Mouse (Mus musculus): ENCODE data around the gene Olfr1284. TPM values are rescaled to one million over a fixed set of nuclear protein-coding genes. Genes with fewer than 3 reads are reported as not detected.
"Not testable (repeated sequence)": the region's sequence is repeated elsewhere in the genome, so short reads cannot be mapped to it uniquely, and the experiment has no call there.

Olfr1284 gene
- not detected in 2 replicates for polyA plus RNA-seq (2014; fragmentation: Nextera tagmentation; extraction: Ambion mirVana)

DNA sequence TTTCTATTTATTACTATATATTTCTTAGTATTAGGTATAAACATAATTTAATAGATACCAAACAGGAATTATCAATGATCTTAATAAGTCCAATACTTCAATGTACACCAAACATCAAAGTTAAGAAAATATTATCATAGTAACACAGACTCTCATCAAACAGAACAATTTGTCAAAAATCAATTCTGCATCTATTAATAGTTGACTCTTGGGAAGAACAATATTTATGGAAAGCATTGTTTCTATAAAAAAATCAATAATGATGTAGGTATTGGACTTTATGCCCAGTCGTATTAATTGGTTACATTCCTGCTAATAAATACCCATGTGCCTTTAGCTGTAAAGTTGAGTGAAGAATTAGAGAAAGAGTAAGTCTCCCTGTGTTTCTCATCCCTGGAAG is at the start of gene Olfr1284:
Gene Olfr1284 (plus strand): TSS at position 301 of the 400 bp plus-strand sequence.
- H3K9ac ChIP-seq (ENCODE audit: low read length): no peak within 1 kb of the TSS
- no peak for ATAC-seq (ENCODE audit: insufficient read depth, low FRiP score, low TSS enrichment)
- 81% methylated on average over 1 of the region's 1 CpGs for WGBS

DNA sequence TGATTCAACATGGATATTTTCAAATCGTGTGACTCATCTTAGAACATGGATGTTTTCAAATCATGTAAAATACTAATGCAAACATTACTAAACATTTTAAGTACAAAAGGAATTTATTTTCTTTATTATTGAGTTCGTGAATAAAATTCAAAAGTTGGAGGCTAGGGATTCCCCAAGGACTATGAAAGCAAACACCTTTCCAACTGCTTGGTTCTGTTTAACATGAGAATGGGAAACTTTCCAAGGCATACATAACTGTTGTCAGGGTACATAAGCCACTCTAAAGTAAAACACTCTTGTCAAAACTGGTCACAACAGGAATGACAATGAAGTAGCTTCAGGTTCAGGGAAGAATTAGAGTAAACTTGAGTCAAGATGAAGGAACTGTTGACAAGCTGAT is 49.1 kb upstream of the Olfr1284 start, which contains the start of gene Olfr1281:
Gene Olfr1281 (plus strand): TSS at position 301 of the 400 bp plus-strand sequence.
- no peaks in the 10 kb centered on the region for H3K36me3 ChIP-seq (ENCODE audit: control insufficient read depth, insufficient read depth, low read length)
- WGBS: 88% methylated on average over 2 of the region's 2 CpGs
- no peak for DNase-seq (ENCODE audit: low spot score)

More for the DNA sequence above, at the start of gene Olfr1284:
- no peak within 1 kb of the TSS for H3K4me3 ChIP-seq (ENCODE audit: low read depth, low read length)
- H3K4me1 ChIP-seq (ENCODE audit: control insufficient read depth, insufficient read depth, low read length): no peaks in the 10 kb centered on the region
- no peaks in the 10 kb centered on the region for H3K9me3 ChIP-seq (ENCODE audit: control insufficient read depth, low read length)
- no peak within 1 kb of the TSS for H3K4me2 ChIP-seq (ENCODE audit: low read depth)
- DNase-seq (ENCODE audit: low spot score): no peak
- no peaks in the 10 kb centered on the region for H3K27me3 ChIP-seq (ENCODE audit: control insufficient read depth, insufficient read depth, low read length)
- no peaks in the 10 kb centered on the region for H3K36me3 ChIP-seq (ENCODE audit: control insufficient read depth, insufficient read depth, low read length)
- no peak within 1 kb of the TSS for H3K27ac ChIP-seq (ENCODE audit: low read depth, low read length)

DNA sequence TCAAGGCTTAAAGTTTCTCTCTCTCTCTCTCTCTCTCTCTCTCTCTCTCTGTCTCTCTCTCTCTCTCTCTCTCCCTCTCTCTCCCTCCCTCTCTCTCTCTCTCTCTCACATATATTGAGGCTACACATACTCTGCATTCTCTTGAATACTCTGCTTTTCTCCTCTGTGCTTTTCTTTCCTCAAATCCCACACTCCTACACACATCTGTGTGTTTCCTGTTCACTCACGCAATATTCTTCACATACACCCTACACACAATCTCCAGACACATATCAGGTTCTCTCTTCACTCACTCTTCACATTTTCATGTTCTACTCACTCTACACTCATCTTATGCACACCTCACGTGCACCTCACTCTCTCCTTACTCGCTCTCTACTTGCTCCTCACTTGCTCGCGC is 41.6 kb upstream of the Olfr1284 start:
- not testable (repeated sequence) for H3K36me3 ChIP-seq (ENCODE audit: control insufficient read depth, insufficient read depth, low read length); H3K4me2 ChIP-seq (ENCODE audit: low read depth); H3K4me3 ChIP-seq (ENCODE audit: low read depth, low read length); H3K4me1 ChIP-seq (ENCODE audit: control insufficient read depth, insufficient read depth, low read length); H3K27me3 ChIP-seq (ENCODE audit: control insufficient read depth, insufficient read depth, low read length); H3K9ac ChIP-seq (ENCODE audit: low read length); DNase-seq (ENCODE audit: low spot score); H3K27ac ChIP-seq (ENCODE audit: low read depth, low read length); H3K9me3 ChIP-seq (ENCODE audit: control insufficient read depth, low read length); ATAC-seq (ENCODE audit: insufficient read depth, low FRiP score, low TSS enrichment)
- 91% methylated on average over 5 of the region's 5 CpGs for whole genome bisulfite sequencing

More for the DNA sequence above, 49.1 kb upstream of the Olfr1284 start, which contains the start of gene Olfr1281:
- Histone ChIP-seq H3K27me3 (ENCODE audit: control insufficient read depth, insufficient read depth, low read length) (no peaks in the 10 kb centered on the region), H3K27ac (ENCODE audit: low read depth, low read length) (no peak within 1 kb of the TSS), H3K9ac (ENCODE audit: low read length) (no peak within 1 kb of the TSS), H3K9me3 (ENCODE audit: control insufficient read depth, low read length) (no peaks in the 10 kb centered on the region), H3K4me2 (ENCODE audit: low read depth) (no peak within 1 kb of the TSS), H3K4me1 (ENCODE audit: control insufficient read depth, insufficient read depth, low read length) (no peaks in the 10 kb centered on the region), H3K4me3 (ENCODE audit: low read depth, low read length) (no peak within 1 kb of the TSS)
- ATAC-seq (ENCODE audit: insufficient read depth, low FRiP score, low TSS enrichment): no peak

DNA sequence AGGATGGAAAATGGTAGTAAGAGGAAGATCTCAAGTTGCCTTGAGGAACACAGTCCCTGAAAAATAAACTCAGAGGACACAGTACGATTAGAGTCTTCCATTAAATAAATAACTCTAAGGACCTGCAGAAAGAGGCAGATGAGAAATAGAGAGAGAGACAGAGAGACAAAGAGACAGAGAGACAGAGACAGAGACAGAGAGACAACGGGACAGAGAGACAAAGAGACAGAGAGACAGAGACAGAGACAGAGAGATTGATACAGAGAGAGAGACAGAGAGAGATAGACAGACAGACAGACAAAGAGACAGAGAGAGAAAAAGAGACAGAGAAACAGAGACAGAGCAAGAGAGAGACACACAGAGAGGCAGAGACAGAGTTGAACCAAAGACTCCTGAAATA is 39.3 kb upstream of the Olfr1284 start, which contains the start of gene Olfr1282:
Gene Olfr1282 (minus strand): TSS at position 101 of the 400 bp plus-strand sequence.
- Histone ChIP-seq H3K4me3 (ENCODE audit: low read depth, low read length) (no peak within 1 kb of the TSS), H3K27ac (ENCODE audit: low read depth, low read length) (no peak within 1 kb of the TSS), H3K4me1 (ENCODE audit: control insufficient read depth, insufficient read depth, low read length) (no peaks in the 10 kb centered on the region), H3K36me3 (ENCODE audit: control insufficient read depth, insufficient read depth, low read length) (no peaks in the 10 kb centered on the region), H3K9ac (ENCODE audit: low read length) (no peak within 1 kb of the TSS), H3K27me3 (ENCODE audit: control insufficient read depth, insufficient read depth, low read length) (no peaks in the 10 kb centered on the region), H3K9me3 (ENCODE audit: control insufficient read depth, low read length) (no peaks in the 10 kb centered on the region), H3K4me2 (ENCODE audit: low read depth) (no peak within 1 kb of the TSS)
- ATAC-seq (ENCODE audit: insufficient read depth, low FRiP score, low TSS enrichment) (no peak), DNase-seq (ENCODE audit: low spot score) (no peak)
- 72% methylated on average over 2 of the region's 2 CpGs for whole genome bisulfite sequencing

DNA sequence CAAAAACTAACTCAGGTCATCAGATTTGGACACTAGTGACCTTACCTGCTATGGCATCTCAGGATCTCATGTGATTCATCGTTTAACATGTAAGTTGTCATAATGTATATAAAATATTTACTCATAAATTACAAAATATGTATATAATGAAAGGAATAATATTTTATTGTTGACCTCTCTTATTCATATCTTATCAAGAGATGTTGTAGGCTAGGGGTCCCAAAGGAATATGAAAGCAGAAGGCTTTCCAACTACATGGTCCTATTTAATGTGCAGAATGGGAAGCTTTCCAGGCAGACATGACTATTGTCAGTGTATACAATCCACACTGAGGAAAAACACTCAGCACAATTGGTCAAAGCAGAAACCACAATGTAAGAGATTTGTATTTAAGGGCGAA is 8.8 kb upstream of the Olfr1284 start, which contains the start of gene Olfr1283:
Gene Olfr1283 (plus strand): TSS at position 301 of the 400 bp plus-strand sequence.
- Histone ChIP-seq H3K27ac (ENCODE audit: low read depth, low read length) (no peak within 1 kb of the TSS), H3K27me3 (ENCODE audit: control insufficient read depth, insufficient read depth, low read length) (no peaks in the 10 kb centered on the region), H3K36me3 (ENCODE audit: control insufficient read depth, insufficient read depth, low read length) (no peaks in the 10 kb centered on the region), H3K4me1 (ENCODE audit: control insufficient read depth, insufficient read depth, low read length) (no peaks in the 10 kb centered on the region), H3K9ac (ENCODE audit: low read length) (no peak within 1 kb of the TSS), H3K9me3 (ENCODE audit: control insufficient read depth, low read length) (no peaks in the 10 kb centered on the region), H3K4me3 (ENCODE audit: low read depth, low read length) (no peak within 1 kb of the TSS), H3K4me2 (ENCODE audit: low read depth) (no peak within 1 kb of the TSS)
- WGBS: 85% methylated on average over 2 of the region's 2 CpGs
- ATAC-seq (ENCODE audit: insufficient read depth, low FRiP score, low TSS enrichment) (no peak), DNase-seq (ENCODE audit: low spot score) (no peak)

DNA sequence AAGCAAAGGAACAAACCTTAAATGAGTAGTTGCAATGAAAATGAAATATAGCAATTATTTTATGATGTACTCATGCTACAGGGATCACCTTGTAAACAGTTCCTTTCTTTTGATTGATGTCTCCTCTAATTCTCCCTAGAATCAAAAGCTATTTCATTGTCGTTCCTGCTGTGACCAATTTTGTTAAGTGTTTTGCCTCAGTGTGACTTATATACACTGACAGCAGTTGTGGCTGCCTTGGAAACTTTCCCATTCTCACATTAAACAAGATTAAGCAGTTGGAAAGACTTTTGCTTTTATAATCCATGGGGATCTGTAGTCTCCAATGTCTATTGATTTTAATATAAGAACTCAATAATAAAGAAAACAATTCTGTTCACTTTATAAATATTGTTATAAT is 47.6 kb downstream of the Olfr1284 start, which contains the start of gene Olfr1286:
Gene Olfr1286 (minus strand): TSS at position 185 of the 400 bp plus-strand sequence.
- no peak within 1 kb of the TSS for H3K27ac ChIP-seq (ENCODE audit: low read depth, low read length)
- H3K27me3 ChIP-seq (ENCODE audit: control insufficient read depth, insufficient read depth, low read length): no peaks in the 10 kb centered on the region
- WGBS: 83% methylated on average over 1 of the region's 1 CpGs
- H3K9me3 ChIP-seq (ENCODE audit: control insufficient read depth, low read length): no peaks in the 10 kb centered on the region
- ATAC-seq (ENCODE audit: insufficient read depth, low FRiP score, low TSS enrichment) (no peak), DNase-seq (ENCODE audit: low spot score) (no peak)
- no peak within 1 kb of the TSS for H3K9ac ChIP-seq (ENCODE audit: low read length)
- H3K4me3 ChIP-seq (ENCODE audit: low read depth, low read length): no peak within 1 kb of the TSS
- no peak within 1 kb of the TSS for H3K4me2 ChIP-seq (ENCODE audit: low read depth)
- H3K36me3 ChIP-seq (ENCODE audit: control insufficient read depth, insufficient read depth, low read length): no peaks in the 10 kb centered on the region
- no peaks in the 10 kb centered on the region for H3K4me1 ChIP-seq (ENCODE audit: control insufficient read depth, insufficient read depth, low read length)

Other genes starting within 250 kb of the Olfr1284 start
- not detected in 2 replicates for gene Gm15130, start 222.6 kb upstream of the Olfr1284 start, polyA plus RNA-seq (2014; fragmentation: Nextera tagmentation; extraction: Ambion mirVana)
- not detected in 2 replicates for gene 4930430A15Rik, start 145.9 kb upstream of the Olfr1284 start, polyA plus RNA-seq (2014; fragmentation: Nextera tagmentation; extraction: Ambion mirVana)
- not detected in 2 replicates for gene Olfr1275, start 140.2 kb upstream of the Olfr1284 start, polyA plus RNA-seq (2014; fragmentation: Nextera tagmentation; extraction: Ambion mirVana)
- not detected in 2 replicates for gene Olfr1276, start 121.0 kb upstream of the Olfr1284 start, polyA plus RNA-seq (2014; fragmentation: Nextera tagmentation; extraction: Ambion mirVana)
- gene Olfr1277, start 101.4 kb upstream of the Olfr1284 start, polyA plus RNA-seq (2014; fragmentation: Nextera tagmentation; extraction: Ambion mirVana): not detected in 2 replicates
- gene Olfr1278, start 85.4 kb upstream of the Olfr1284 start, polyA plus RNA-seq (2014; fragmentation: Nextera tagmentation; extraction: Ambion mirVana): not detected in 2 replicates
- not detected in 2 replicates for gene Olfr1279, start 74.9 kb upstream of the Olfr1284 start, polyA plus RNA-seq (2014; fragmentation: Nextera tagmentation; extraction: Ambion mirVana)
- gene Olfr1280, start 61.5 kb upstream of the Olfr1284 start, polyA plus RNA-seq (2014; fragmentation: Nextera tagmentation; extraction: Ambion mirVana): not detected in 2 replicates
- not detected in 2 replicates for gene Olfr1281, start 49.0 kb upstream of the Olfr1284 start, polyA plus RNA-seq (2014; fragmentation: Nextera tagmentation; extraction: Ambion mirVana)
- not detected in 2 replicates for gene Olfr1282, start 39.4 kb upstream of the Olfr1284 start, polyA plus RNA-seq (2014; fragmentation: Nextera tagmentation; extraction: Ambion mirVana)
- not detected in 2 replicates for gene Olfr1283, start 8.7 kb upstream of the Olfr1284 start, polyA plus RNA-seq (2014; fragmentation: Nextera tagmentation; extraction: Ambion mirVana)
- gene Olfr1286, start 47.6 kb downstream of the Olfr1284 start, polyA plus RNA-seq (2014; fragmentation: Nextera tagmentation; extraction: Ambion mirVana): not detected in 2 replicates
- gene Olfr1287, start 73.6 kb downstream of the Olfr1284 start, polyA plus RNA-seq (2014; fragmentation: Nextera tagmentation; extraction: Ambion mirVana): not detected in 2 replicates
- gene Olfr1288, start 98.6 kb downstream of the Olfr1284 start, polyA plus RNA-seq (2014; fragmentation: Nextera tagmentation; extraction: Ambion mirVana): not detected in 2 replicates
- gene Olfr1289, start 105.3 kb downstream of the Olfr1284 start, polyA plus RNA-seq (2014; fragmentation: Nextera tagmentation; extraction: Ambion mirVana): not detected in 2 replicates
- gene Olfr1290, start 118.3 kb downstream of the Olfr1284 start, polyA plus RNA-seq (2014; fragmentation: Nextera tagmentation; extraction: Ambion mirVana): not detected in 2 replicates
- gene Olfr1291-ps1, start 121.7 kb downstream of the Olfr1284 start, polyA plus RNA-seq (2014; fragmentation: Nextera tagmentation; extraction: Ambion mirVana): not detected in 2 replicates
- gene Olfr1293-ps, start 149.7 kb downstream of the Olfr1284 start, polyA plus RNA-seq (2014; fragmentation: Nextera tagmentation; extraction: Ambion mirVana): not detected in 2 replicates
- gene Olfr1294, start 164.8 kb downstream of the Olfr1284 start, polyA plus RNA-seq (2014; fragmentation: Nextera tagmentation; extraction: Ambion mirVana): not detected in 2 replicates
- not detected in 2 replicates for gene Olfr1295, start 194.2 kb downstream of the Olfr1284 start, polyA plus RNA-seq (2014; fragmentation: Nextera tagmentation; extraction: Ambion mirVana)

Data from neural tube, embryonic 11.5 days (tissue).